Mouse (Mus musculus) Patski (cell line): ENCODE measurements around the gene Hoxd8. TPM values are rescaled to one million over a fixed set of nuclear protein-coding genes. Genes with fewer than 3 reads are reported as not detected.

Source experiments
- ATAC-seq: fragments of 100-300 bp; one replicate; pipeline ENCODE4 v1.8.0; 2021
- CTCF ChIA-PET: fragments of 350-600 bp; sonication (Branson Sonifier 250); formaldehyde crosslinking; loops from one replicate; lab custom pipeline; 2022; ENCODE audit warnings: inconsistent platforms; lab: Charles Lee
- POLR2A ChIA-PET: fragments of 350-600 bp; sonication (Branson Sonifier 250); formaldehyde crosslinking; loops from one replicate; lab custom pipeline; 2022; ENCODE audit warnings: antibody characterized with exemption, inconsistent platforms; lab: Charles Lee
- DNase-seq: peaks from one replicate; pipeline ENCODE4 v3.0.0-alpha.2; 2011; ENCODE audit warnings: low read depth, low spot score
- H3K27me3 ChIP-seq: fragments of 371-371 bp; one replicate; pipeline ENCODE4 v1.5.1; 2021
- CTCF ChIP-seq: fragments of 100-300 bp; IDR thresholded peaks from one replicate; pipeline ENCODE4 v1.5.1; 2021
- in situ Hi-C: fragments of 300-500 bp; cut with MboI; formaldehyde crosslinking; loops from 3 replicates; pipeline ENCODE4 v1.11.1; 2018; ENCODE audit warnings: low pct_unique_long_range_greater_than_20kb, mixed read lengths
- polyA plus RNA-seq: library from polyadenylated mRNA; unstranded; gene quantifications from one replicate; pipeline ENCODE4 v1.2.3, GENCODE M21; 2021

Hoxd8 gene
- polyA plus RNA-seq, 1 experiment from 2014 or later = 17.1 TPM

GRCm38 (mm10) chr2:74750731-74751250, 46.4 kb downstream of the Hoxd8 start:
- in situ Hi-C loops = no loop called here
- ChIA-PET CTCF (no interaction called here), POLR2A (no interaction called here)
- no peak for TF ChIP-seq CTCF
- no peak for ATAC-seq
- DNase-seq = no peak
- H3K27me3 ChIP-seq = peaks cover 2% of the 10 kb centered on the region

GRCm38 (mm10) chr2:74751861-74752260, 47.4 kb downstream of the Hoxd8 start:
- ChIA-PET POLR2A (no interaction called here), CTCF (no interaction called here)
- DNase-seq (no peak), ATAC-seq (no peak)
- H3K27me3 ChIP-seq = peaks cover 2% of the 10 kb centered on the region
- TF ChIP-seq CTCF = no peak
- in situ Hi-C loops = no loop called here

- CTCF ChIA-PET = no interaction called here
- no peak for DNase-seq
- ATAC-seq = no peak
These were observed 48.2 kb downstream of the Hoxd8 start for GRCm38 (mm10) chr2:74752431-74753174.

GRCm38 (mm10) chr2:74753175-74753523, 48.7 kb downstream of the Hoxd8 start:
- peaks cover 2% of the 10 kb centered on the region for H3K27me3 ChIP-seq
- DNase-seq (no peak), ATAC-seq (no peak)
- ChIA-PET CTCF (no interaction called here), POLR2A (no interaction called here)
- no peak for TF ChIP-seq CTCF
- in situ Hi-C loops = no loop called here

More at GRCm38 (mm10) chr2:74752431-74753174, 48.2 kb downstream of the Hoxd8 start:
- in situ Hi-C loops = no loop called here
- TF ChIP-seq CTCF = no peak
- H3K27me3 ChIP-seq = peaks cover 2% of the 10 kb centered on the region
- POLR2A ChIA-PET = no interaction called here

GRCm38 (mm10) chr2:74753711-74754110, 49.3 kb downstream of the Hoxd8 start:
- no peak for ATAC-seq
- H3K27me3 ChIP-seq = peaks cover 2% of the 10 kb centered on the region
- DNase-seq = no peak
- POLR2A ChIA-PET = no interaction called here
- CTCF ChIA-PET = no interaction called here
- TF ChIP-seq CTCF = no peak
- in situ Hi-C loops = no loop called here

Other genes starting within 250 kb of the Hoxd8 start
- 18.5 TPM for gene Lnpk, start 125.2 kb upstream of the Hoxd8 start, polyA plus RNA-seq
- gene Evx2, start 45.1 kb upstream of the Hoxd8 start, polyA plus RNA-seq = not detected
- gene Hoxd13, start 36.3 kb upstream of the Hoxd8 start, polyA plus RNA-seq = not detected
- gene Hoxd12, start 29.6 kb upstream of the Hoxd8 start, polyA plus RNA-seq = not detected
- gene Hoxd11, start 25.1 kb upstream of the Hoxd8 start, polyA plus RNA-seq = not detected
- 0.13 TPM for gene Hoxd10, start 12.7 kb upstream of the Hoxd8 start, polyA plus RNA-seq
- 8.7 TPM for gene Hoxd9, start 6.9 kb upstream of the Hoxd8 start, polyA plus RNA-seq
- gene Hoxd3, start 7.3 kb downstream of the Hoxd8 start, polyA plus RNA-seq = 0.27 TPM
- 6.7 TPM for gene Hoxd4, start 7.3 kb downstream of the Hoxd8 start, polyA plus RNA-seq
- gene Gm28230, start 22.1 kb downstream of the Hoxd8 start, polyA plus RNA-seq = 0.73 TPM
- not detected for gene Hoxd1, start 58.4 kb downstream of the Hoxd8 start, polyA plus RNA-seq
- 120 TPM for gene Mtx2, start 121.2 kb downstream of the Hoxd8 start, polyA plus RNA-seq